Mouse (Mus musculus) ovary, postnatal 36 days (tissue): Measurements from ENCODE around the gene Ikzf1.

Experiments
- DNase-seq: peaks from one replicate; pipeline ENCODE4 v3.0.0; 2022; ENCODE audit warnings: low spot score, mixed read lengths

Gene Ikzf1

DNA sequence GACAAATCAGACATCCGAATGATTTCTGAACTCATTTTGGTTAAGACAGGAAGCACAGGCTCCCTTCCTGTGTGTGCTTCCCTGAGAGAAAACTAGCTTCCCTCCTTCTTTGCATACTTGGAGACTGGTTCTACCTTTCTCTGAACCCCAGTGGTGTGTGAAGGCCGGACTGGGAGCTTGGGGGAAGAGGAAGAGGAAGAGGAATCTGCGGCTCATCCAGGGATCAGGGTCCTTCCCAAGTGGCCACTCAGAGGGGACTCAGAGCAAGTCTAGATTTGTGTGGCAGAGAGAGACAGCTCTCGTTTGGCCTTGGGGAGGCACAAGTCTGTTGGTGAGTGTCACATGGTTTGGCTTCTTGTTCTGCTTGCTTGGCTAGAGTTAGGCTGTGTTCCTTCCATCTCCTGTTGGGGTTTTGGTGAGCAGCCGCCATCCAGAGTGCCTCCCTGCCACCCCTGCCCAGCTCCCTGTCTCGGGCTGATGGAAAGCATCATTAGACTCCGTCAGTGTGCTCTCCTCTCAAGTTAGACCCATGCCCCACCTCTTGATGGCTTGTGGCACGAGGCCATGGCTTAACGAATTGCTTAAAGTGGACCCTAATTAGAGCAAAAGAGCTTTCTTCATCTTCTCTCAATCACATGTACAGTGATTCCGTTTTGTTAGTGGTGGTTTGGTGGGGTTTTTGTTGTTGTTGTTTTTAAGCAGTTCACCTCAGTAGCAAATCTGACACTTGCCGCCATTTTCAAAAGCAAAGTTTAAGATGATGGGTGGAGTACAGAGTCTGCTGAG lies 5.4 kb downstream of the Ikzf1 start:
- no peak for DNase-seq

DNA sequence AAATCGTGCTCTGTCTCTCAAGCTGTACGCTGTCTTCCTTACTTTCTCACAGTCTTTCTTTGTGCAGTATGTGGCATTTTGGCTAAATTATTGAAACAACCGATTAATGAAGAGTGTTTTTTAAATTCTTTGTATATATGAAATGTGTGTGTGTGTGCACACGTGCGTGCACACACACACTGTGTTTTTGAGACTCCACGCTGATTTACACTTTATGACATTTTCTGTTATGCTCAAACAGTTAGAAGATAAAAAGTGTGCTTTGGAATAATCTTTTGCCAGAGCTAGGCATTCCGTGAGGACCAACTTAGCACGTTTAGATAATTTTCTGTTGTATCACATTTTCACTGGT lies 6.0 kb downstream of the Ikzf1 start:
- DNase-seq: no peak

DNA sequence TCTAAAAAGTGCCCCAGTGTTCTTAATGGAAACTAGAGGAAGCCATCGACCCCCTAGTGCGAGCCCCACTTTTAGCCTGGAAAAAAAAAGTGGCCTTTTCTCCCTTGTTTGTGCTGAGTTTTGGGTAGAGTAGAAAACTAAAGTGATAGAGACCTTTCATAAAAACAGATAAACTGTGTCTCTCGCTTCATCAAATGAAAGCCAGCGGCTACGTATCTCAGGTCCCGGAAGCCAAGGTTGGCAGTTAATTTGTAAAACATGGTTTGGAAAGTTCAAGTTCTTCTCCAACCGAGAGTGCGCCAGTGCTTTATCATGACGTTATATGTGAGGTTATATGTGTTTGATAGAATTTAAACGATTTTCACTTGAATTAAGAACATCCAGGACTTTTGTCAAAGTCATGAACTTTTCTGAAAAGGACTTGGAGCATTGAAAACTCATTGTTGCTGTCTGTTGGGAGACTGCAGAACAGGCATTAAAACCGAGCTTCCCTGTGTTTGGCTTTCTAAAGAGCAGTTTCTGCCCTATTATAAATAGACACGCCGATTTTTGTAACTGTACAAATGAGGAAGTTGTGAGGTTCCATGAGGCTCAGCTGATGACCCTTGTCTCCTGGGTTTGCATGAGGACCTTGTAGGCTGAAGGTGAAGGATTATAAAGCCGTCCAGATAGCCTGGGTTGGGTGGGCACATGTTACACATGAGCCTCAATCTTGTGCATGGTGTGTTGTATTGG lies 6.7 kb downstream of the Ikzf1 start:
- no peak for DNase-seq

DNA sequence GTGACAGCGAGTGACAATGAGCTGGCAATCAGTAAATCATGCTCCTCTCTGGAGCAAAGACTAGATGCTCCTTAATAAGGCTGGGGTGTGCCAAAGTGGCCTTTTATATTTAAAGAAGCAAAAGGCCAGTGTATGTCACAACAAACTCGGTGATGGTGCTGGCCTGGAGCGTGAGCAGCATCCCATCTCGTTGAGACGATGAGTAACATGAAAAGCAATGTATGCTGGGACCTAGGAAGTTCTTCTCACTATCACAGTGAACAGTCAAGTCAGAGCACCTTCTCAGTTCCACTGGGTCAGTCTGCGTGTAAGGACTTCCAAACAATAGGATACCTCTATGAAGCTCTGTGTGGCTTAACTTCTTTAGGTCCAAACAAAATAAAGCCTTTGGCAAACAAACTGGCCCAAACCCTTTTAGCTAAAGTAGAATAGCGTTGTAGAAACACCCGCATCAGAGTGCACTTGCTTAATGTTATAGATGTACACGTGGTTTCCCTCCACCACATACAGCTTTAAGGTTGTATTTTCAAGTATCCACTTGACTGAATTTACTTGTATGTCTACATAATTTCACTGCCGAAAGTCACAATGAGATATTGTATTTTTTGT lies 7.9 kb downstream of the Ikzf1 start:
- no peak for DNase-seq

DNA sequence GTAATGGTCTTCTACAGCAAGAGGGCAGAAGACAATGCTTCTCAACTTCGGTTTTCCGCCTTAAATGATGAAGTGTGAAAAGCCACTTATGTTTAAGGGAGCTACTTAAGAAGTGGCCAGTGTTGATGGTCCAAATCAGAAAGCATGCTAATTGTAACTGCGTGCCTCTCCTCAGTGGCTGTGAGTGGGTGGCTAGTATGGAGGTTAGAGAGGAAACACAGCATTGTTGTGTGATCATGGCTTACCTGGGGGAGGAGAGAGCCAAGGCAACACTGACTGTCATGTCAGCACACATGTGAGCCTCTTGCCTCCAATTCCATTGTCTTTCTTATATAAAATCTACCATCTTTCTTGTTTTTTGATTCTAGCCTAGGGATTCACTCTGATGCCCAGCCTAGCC lies 8.6 kb downstream of the Ikzf1 start:
- no peak for DNase-seq

DNA sequence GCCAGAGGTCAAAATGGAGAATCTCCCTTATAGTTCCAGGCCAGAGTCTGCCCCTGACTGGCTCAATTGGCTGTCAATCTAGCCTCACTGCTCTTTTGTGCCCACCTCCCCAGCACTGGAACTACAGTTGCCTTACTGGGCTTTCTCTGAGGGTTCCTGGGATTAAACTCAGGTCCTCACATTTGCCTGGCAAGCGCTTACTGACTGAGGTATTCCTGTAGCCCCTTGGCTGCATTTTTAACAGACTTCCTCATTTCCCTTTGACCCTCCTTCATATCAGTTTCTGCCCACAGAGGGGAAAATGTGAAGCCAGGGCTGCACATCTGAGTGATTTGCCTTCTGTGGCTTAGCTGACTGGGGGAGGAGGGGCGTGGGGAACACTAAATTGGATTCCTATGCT lies 9.3 kb downstream of the Ikzf1 start:
- no peak for DNase-seq

DNA sequence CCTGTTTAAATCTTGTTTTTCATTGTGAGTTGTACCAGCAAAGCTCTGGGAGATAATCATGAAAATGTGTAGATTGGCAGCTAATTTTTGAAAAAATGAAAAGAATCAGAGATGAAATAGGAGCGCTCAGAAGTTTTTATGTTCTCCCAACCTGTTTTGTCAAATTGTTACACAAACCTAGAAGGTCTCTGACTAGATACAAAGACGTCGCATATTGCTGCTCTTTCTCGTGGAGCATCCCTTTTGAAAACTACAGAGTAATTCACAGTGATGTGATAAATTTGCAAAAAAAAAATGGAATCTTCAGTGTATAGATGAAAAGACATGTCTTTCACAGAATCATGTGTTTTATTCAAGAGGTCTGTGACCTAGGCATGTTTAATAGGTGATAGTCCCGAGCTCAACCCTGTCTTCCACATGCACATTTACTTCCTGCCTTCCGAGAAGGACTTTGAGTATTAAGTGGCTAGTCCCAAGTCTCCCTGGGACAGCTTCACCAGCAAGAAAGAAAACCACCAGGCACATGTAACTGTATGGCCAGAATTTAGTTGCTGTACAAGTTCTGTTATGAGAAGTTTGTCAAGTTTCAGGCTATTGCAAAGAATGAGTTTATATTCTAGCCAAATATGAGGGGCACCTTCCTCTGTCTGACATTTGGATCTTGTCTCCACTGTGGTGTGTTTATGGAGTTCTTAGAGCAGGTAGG lies 9.8 kb downstream of the Ikzf1 start:
- DNase-seq: no peak

DNA sequence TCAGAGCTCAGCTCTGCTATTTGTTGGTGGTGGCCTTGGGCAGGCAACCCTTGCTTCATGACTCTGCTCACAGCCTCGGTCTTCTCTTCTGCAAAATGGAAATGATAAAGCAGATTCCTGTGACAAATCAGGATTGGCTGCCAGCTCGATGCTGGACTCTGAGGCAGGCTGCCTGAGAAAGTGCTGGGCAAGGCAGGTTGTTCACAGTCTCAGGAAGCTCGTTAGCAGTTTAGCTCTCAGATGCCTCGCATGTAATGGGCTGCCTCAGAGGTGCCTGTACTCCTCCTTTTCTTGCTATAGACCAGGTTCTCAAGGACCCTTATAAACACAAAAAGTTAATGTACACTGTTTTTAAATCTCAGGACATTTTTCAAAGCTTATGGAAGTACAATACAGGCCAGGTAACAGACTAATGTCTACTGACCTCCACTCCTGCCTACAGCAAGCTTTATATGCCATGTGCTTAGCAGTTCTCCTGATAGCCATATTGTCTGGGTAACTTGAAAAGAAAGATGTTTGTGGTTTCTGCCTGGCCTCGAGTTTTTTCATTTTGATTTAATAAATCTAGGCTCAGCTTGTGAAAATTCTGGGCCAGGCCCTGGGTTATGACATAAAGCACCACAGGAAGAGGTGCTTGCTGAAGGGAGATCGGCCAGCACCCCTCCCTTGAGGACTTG lies 10.5 kb downstream of the Ikzf1 start:
- DNase-seq: no peak

DNA sequence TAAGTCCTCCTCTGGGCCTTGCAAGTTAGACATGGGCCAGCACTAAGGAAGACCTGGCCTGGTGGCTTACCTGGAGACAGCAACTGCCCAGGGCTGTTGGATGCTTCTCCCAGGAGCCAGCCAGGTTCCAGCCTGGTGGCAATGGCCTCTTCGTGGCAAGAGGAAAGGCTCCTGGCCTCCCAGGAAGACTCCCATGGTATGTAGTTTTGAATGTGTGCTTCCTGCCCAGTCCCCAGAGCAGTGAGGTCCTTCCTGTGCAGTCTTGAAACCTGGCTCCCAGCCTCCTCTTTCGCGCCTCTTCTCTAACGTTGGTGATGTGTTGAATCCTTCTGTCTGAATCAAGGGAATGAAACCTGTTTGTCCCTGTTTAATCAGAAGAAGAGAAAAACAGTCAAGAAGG lies 11.1 kb downstream of the Ikzf1 start:
- DNase-seq: no peak

DNA sequence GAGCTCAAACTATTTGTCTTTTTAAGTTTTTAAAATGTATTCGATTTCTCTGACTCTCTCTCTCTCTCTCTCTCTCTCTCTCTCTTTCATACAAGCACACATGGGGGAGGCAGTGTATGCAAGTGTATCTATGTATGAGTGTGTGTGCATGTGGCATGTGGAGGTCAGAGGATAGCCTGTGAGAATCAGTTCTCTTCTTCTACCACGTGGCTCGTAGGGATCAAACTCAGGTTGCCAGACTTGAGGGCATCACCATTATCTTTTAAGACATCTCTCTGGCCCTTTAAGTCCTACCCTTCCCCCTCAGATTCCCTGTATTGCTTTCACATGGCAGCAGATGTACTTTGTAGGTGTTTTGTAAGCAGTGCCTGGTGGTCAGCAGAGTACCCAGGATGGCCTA lies 12.0 kb downstream of the Ikzf1 start:
- DNase-seq: no peak

DNA sequence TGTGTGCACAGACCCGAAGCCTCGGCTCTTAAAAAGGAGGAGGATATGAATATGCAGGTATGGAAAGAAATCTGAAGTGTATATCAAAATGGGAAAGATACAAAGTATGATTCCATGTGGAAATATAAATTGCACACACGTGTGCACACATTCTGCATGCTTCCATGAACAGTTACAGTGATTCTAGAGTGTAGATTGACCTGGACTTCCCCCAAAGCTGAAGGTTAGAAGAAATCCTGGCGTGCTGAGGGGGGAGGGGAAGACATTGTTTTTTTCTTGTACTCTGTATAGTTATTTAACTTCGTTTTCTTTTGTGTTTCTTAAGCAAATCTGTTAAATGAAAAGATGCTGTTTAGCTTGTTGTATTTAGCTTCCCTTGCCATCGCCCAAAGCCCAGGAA lies 16.6 kb downstream of the Ikzf1 start:
- DNase-seq: no peak

DNA sequence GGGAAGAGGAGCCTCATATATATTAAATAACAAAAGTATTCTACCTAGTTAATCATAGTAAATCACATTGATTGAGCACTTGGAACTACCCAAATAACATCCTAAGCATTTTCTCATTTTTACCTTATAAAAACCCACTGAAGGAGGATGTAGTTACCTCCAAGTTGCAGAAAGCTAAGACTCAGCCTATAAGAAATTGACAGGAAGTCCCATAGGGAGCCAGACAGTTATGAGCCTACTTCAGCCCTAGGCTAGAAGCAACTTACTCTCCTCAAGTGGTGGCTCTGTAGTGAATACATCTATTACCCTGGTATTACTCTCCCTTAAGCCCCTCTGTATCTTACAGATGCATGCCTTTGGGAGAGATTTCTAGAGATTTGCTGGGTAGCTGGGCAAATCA lies 19.0 kb downstream of the Ikzf1 start:
- DNase-seq: no peak

DNA sequence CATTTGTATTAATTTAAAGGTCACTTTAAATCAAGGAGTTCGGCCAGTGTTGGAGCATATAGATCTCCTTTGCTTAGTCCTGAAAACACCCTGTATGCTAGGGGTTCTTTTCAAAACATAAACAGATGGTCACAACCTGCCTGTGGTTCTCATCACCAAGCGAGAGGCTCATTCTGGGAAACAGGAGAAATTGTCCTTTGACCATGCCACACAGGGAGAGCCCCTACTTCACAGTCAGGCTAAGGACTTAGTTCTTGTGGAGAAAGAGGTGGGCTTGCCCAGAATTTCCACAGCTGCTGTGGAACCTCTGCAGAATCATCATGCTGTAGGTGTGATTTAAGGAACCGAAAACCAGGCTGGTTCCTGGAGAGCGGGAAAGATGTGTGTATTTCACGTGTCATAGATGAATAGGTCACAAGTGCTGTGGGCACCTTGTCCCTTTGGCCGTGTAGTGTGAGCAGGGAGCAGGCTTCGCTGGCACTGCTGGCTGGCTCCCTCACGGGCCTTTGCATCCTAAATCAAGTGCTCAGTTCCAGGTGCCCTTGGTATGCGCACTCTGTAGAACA lies 23.4 kb downstream of the Ikzf1 start:
- no peak for DNase-seq

DNA sequence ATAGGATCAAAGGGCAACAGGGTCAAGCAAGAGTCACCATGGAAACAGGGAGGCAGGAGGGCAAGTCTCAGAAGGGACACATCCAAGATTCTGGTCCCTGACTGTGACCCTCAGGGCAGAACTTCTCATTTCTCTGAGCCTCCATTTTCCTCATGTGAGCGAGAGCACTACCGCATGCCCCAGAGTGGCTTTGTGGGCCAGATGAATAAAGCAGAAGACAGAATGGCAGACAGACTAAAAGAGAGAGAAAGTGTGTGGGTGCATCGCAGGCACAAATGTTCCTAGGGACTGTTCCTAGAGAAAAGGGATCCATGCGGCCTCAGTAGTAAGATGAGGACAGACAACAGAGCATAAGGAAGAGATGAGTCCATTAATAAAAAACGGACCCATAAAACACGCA lies 24.5 kb downstream of the Ikzf1 start:
- DNase-seq: no peak

DNA sequence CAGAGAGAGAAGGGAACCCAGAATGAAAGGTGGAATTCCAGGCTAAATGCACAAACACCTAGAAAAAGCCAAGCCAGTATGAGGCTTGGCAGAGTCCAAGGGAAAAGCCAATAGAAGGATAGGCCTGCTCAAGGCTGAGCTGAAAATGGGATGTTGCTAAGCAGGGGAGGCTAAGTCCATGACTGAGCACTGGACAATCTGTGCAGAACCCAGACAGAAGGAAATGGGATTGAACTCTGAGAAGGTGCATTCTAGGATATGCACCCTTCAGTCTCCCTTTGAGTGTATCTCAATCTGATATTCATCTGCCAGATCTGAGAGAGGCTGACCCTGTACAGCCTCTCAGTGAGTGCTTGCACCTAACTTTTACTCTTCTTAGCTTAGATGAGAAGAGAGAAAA lies 25.9 kb downstream of the Ikzf1 start:
- no peak for DNase-seq

DNA sequence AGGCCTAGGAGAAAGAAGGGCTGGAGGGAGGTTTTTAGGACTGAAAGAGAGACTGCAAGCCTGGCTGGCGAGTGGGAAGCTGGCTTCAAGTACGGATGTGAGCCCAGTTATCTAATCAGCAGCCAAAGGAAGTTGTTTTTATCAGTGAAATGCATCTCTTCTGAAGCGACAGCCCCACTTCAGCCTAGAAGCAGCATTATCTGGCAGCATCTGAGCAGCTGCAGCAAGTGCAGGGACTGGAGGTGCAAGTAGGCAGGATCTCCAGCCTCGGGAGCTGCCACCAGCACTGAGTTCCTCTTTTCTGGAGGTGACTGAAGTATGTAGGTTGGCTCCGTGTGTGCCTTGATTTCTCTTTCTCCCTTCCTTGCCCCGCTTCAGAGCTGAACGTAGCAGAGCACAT lies 26.9 kb downstream of the Ikzf1 start:
- no peak for DNase-seq

DNA sequence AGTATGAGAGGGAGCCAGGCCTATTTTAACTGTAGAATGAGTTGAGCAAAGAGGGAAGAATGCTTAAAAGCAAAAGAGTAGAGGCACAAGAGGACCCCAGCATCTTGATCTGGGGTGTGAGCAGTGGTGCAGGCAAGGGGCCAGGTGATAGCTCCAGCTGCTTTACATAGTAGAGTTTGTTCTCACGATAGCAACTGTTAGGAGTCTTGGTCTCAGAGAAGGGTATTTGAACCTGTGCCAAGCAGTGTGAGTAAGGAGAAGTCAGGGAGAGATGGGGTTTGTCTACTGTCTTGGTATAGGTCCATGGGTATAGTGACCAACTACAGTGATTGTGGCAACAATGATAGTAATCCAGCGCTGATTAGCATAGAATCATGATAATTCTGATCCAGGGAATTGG lies 29.9 kb downstream of the Ikzf1 start:
- DNase-seq: no peak

DNA sequence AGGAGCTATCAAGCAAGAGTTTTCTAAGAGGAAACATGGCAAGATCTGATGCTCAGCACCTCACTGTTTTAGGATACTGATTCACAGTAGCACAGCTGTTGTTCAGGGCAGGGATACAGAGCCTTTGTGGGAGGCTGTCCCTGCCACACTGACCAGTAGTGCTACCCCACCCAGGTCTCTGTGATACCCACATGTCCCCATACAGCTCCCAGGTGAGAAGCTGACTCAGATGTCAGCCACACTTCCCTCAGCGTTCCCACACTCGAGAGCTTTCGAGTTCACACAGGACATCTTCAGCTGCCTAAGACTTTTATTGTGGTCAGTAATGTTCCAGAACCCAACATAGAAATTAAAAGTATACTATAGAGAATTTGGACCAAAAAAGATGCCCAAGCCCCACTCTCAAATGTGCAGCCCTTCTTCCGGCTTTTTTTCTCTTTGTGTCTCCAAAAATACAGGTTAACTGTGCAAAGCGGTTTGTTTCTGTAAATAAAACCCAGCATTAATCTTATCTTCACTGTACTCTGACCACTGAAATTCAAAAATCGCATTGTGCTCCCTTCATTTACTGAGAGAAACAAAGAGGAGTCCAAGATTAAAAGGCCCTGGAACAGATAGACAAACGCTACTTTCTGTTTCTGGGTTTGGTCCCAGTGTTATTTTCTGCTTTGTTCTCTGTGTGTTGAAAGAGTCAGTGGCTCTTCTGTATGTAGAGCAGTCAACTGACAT lies 31.3 kb downstream of the Ikzf1 start:
- DNase-seq: no peak

DNA sequence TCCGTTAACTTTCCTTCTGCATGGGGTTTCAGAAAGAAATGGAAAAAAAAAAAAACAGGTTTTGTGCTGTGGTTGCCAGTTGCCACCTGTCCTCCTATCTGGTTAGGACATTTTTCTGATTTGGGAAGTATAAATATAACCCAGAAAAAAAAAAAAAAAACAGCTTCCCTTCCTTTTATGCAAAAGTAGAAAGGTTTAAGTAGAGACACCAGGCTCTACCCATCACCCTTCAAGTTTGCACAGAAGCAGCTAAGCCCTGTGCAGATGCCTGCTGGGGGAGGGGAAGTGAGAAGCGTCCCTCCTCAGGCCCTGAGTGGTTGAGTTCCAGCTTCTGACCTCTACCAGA lies 31.9 kb downstream of the Ikzf1 start:
- no peak for DNase-seq

DNA sequence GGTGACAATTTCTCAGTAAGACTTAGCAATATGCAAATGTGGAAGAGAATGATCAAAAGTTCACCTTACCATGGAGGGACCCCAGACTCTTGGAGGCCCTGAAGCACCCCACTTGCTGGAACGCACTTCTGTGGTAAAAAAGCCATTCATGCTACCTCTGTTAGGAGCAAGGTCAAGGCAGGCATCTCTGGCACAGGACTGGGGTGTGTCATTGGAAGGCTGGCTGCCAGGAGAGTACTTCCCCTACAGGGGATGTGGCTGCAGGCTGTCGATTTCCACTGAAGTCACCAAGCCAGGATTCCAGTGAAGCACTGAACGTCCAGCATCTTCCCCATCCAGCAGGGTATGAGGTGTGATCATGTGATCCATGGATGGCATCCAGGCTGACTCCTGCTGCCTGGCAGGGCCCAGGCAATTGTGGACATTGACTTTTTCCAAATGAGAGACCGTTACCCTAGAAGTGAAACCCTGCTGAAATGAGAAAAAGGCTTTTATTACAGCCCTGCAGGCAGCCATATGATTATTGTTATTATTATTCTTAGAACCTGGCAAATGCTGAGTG lies 32.9 kb downstream of the Ikzf1 start:
- DNase-seq: no peak

DNA sequence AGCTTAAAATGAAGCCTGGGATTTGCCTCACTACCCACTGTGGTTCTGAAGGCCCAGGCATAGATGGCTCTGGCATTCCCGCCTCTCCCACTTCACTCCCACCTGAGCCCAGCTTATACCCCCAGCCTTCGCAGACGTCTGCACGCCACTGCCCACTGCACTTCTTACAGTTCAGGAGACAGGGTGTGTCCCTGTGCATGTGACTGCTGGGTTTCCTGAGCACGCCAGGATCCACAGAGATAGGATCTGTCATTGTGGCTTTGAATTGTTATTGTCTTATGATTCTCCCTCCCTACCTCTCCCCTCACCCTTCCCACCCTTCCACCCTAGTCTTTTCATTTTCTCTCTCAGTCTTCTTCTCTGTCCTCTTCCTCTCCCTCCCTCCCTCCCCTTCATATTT lies 34.9 kb downstream of the Ikzf1 start:
- no peak for DNase-seq
